Mouse (Mus musculus) v-Abl transformed pro-B cells (cell line): ENCODE measurements around the gene Mmp14.

Experiments
- in situ Hi-C, 2 experiments: fragments of 400-800 bp; cut with MboI; formaldehyde crosslinking; loops; one replicate each; pipeline ENCODE4 v1.15.1; 2025; ENCODE audit not compliant: unreplicated experiment in 2 of 2

Mmp14 gene

DNA sequence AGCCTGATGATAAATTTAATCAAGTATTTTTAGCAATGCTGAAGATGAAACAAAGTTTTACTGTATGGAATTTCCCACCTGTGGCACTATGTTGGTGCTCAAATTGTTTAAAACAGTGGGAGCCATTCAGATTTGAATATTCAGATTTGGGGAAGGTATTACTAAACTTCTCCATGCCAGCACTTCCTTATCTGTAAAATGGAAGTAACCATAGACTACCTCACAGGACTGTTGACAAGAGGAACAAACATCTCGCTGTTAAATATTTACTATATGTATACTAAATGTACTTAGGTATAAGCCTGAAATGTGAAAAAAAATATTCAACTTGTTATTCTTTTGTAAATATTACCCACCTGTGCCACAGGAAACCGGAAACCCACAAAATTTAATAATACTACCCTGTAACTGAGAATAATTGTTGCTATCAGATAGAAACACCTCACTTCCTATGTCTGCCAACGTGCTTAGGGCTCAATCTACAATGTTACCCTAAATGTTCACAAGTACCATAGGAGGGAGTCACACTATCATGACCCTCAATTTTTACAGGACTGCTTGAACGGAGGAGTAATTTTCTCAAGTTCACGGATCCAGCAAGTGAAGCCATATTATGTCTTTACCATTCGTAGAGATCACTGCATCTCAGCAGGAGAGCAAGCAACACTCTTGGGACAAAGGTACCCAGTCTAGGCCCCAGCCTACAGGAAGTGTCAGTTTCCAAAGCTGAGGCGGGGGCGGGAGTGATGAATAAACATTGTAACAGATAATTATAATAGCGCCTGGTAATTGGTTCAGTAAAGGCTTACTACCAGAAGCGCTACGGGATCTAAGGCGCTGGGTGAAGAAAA lies 31.9 kb downstream of the Mmp14 start:
- in situ Hi-C loops = loop anchor here in 1 of 2 experiments (10.0 kb wide), 1 partner anchor 51 kb away; the partner anchor contains the start of gene Prmt5

DNA sequence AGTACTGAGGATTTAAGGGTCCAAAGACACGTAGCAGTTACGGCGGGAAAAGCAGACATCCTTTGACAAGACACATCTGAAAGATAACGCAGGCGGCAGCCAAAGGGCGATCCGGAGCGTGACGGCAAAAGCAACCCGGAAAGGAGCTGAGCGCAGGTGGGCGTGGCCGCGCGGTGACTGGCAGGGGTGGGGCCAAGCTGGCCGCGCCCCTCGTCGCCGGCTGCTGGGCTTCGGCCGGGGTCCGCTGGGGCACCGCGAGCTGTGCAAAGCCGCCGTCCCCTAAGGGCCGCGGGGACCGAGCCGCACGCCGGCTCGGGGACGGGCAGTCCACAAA lies 32.5 kb downstream of the Mmp14 start, which contains the start of gene Lrp10:
Lrp10 (plus strand) TSS at position 179 of the 334 bp plus-strand sequence.
- in situ Hi-C loops = loop anchor here in 1 of 2 experiments (10.0 kb wide), 1 partner anchor 51 kb away; the partner anchor contains the start of gene Prmt5

DNA sequence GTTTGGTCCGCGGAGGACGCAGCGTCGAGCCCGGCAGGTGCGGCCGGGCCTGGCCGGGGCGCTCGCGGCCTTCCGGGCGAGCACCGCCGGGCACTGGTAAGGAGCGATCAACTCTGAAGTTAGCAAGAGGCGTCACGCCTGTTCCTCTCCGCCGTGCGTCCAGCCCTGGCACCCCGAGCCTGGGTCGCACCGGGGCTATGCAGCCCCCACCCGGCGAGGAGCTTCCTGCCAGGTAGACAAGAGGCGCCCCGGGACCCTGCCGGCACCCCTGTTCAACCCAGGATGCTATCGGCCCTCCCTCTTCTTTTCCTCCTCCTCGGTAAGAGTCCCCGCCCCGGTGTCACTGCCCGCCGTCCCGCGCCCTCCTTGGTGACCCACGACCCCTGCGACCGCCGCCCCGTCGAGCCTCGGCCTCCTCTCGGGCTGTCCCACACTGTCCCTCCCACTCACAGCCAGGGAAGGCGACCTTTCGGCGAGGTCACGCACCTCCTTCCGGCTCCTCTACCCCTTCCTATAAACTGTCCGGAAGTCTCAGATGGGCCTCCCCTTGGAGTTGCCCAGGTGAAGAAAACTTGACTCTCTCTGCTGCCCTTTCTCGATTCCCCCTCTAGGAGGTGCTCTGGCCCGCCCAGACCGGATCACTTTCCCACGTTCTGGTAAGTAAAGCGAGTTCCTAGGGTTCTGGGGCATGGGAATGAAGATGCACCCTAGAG lies 33.0 kb downstream of the Mmp14 start:
- in situ Hi-C loops = loop anchor here in 1 of 2 experiments (10.0 kb wide), 1 partner anchor 50 kb away; the partner anchor contains the start of gene Prmt5

DNA sequence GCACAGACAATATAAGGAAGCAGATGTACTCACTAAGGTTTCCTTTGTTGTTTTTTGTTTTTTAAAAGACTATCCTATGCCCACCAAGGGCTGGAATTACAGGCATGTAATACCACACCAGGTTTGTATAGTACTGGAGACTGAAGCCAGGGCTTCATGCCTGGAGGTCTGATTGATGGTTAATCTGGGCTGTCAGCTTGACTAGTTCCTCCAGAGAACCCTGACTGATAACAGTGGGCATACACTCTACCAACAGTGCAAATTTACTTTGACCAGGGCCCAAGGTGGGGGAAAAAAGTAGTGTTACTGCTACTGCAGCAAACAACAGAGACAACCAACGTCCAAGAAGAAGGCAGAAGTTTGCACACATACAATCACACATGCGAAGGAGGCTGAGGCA lies 40.1 kb downstream of the Mmp14 start:
- in situ Hi-C loops = no loop called here

DNA sequence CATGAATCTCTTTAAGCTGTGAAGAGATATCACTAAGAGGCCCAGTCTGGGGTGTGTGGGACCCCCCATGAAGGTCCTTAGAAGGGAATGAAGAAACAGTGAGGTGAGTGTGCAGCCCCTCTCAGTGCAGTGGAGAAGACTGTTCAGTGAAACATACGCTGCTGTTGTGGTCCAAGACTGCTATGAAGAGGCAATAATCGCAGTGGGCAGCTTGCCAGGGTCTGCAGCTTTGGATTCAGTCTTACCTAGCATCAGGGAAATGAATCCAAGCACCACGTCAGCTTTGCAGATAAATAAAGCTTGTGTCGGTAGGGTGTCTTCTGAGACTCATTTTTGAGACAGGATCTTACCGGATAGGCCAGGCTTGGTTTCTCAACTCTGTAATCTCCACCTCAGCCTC lies 41.3 kb downstream of the Mmp14 start:
- in situ Hi-C loops = no loop called here

DNA sequence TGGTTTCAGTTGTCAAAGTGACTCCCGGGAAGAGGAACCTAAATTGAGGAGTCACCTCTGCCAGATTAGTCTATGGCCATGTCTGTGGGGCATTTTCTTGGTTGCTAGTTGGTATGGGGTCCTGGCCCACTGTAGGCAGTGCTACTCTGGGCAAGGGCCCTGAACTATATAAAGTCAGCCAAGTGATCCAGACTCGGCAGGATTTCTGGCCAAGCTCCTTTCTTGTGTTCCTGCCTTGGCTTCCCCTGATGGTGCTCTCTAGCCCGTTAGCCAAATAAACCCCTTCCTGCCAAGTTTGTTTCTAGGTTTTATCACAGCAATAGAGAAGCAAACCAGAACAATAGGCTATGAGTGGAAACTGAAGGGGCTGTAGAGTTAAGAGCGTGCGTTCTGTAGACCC lies 43.3 kb downstream of the Mmp14 start:
- in situ Hi-C loops = no loop called here

DNA sequence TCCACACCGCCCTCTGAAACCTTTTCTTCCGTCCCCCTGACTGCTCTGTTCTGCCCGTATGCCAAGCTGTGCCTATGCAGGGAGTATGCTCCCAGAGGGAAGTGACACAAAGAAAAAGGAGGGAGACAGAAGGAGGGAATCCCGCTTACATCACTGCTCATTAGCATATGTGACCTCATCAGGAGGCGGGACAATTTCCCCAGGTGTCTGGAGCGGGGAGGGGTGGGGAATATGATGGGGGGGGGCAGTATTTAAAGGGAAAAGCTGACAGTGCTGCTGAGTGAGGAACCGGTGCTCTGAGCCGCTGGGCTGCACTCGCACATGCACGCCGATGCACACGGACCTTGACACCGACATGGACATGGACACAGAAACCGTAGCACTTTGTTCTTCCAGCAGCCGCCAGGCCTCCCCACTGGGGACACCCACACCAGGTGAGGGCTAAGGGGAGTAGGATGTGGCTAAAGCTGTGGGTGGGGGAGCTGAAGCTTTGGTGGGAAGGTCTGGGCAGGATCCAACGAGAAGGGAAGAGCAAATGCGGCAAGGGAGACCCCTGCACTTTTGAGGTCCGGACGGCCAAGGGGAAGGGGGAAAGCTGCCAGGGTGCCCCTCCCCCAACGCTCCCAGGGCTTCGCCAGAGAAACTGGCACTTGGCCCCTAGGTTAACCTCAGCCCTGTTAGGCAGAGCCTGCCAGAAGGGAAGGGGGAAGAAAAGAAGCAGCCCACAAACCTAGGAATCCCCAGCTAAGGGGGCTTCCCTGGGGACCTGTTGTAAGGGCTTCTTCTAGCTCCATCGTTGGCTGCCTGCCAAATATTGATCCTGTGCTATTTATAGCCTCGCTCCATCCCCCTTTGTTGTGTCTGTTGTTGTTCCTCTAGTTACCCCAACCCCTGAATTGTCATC lies 44.8 kb downstream of the Mmp14 start, which contains the start of gene Rem2:
Rem2 (plus strand) TSS at position 160 of the 904 bp plus-strand sequence.
- in situ Hi-C loops = no loop called here

DNA sequence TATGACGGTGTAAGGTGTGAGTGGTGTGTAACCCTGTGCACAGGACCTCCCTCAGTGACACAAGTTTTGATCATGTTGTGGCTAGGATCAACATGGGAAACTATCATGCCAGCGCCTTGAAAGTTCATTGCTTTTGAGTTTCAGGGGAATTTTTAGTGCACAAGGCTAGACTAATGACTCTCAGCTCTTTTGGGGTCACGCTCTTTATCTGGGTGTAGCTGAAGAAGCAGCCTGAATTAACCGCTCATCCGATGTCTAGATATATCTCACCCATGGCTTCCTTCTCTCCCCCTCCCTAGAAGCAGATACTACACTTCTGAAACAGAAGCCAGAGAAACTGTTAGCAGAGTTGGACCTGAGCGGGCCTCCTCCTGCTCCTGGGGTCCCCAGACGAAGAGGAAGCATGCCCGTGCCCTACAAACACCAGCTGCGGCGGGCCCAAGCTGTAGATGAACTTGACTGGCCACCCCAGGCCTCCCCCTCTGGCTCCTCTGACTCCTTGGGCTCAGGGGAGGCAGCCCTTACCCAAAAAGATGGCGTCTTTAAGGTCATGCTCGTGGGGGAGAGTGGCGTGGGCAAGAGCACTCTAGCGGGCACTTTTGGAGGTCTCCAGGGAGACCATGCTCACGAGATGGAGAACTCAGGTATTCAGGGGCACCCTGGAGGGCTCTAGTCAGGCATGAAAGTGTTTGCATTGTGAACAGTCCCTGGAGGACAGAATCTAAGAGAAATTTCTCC lies 45.9 kb downstream of the Mmp14 start:
- in situ Hi-C loops = no loop called here

DNA sequence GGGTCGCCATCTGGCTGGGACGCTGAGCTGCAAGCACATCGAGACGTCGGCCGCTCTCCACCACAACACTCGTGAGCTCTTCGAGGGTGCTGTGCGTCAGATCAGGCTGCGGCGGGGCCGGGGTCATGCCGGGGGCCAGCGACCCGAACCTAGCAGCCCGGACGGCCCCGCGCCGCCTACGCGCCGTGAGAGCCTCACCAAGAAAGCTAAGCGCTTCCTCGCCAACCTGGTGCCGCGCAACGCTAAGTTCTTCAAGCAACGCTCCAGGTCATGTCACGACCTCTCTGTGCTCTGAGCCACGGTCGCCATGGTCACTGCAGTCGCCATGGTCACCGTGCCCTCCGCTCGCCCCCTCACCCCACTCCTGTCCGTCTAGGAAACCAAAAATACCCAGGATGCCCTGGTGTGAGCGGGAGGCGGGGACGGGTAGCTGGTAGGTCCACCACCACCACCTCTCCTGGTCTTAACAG lies 48.1 kb downstream of the Mmp14 start:
- in situ Hi-C loops = no loop called here

DNA sequence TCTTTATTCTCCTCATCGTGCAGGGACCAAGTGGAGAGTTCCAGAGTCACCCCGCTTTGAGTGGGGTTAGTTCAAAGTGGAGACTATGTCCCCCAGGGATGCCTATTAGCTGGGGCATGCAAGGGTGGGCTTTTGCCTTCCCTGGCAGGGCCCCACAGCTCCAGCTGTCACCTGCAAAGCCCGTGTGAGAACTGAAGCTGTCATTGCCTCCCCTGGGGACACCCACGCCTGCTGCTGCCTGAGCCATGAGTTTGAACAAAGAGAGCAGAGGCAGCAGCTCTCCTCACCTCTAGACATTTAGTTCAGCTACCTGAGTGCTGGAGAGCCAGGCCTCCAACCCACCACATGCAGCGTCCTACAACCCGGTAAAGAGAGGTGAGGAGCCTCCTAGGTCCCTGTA lies 49.3 kb downstream of the Mmp14 start:
- in situ Hi-C loops = no loop called here

DNA sequence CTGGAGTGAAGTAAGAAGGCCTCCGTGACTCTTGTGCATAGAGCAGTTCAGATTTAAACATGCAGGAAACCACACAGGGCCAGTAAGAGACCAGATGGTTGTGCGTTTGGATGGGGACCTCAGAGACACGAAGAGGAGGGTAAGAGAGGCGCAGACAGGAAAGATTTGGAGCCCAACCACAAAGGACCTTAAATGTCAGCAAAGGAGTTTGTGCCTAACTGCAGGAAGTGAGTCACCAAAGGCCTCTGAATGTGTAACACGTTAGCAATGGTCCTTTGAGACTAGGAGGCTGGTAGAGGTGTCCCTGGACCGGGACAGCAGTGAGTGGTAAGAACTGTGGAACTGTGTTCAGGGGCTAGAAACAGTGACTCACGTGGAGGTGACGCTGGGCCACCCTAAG lies 50.0 kb downstream of the Mmp14 start:
- in situ Hi-C loops = no loop called here

DNA sequence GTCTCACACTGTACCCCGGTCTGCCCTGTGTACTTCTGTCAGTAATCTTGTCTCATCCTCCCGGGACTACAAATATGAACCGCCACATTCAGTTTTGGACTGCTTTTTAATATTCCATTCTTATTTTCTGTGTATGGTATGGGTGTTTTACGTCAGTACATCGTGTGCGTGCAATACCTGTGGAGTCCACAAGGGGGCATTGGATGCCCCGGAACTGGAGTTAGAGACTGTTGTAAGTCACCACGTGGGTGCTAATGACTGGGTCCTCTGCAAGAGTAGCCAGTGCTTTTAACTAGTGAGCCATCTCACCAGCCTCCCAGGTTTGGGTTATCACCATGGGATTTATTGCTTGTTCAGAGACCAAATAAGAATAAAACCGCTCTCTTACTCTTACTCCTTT lies 51.1 kb downstream of the Mmp14 start:
- in situ Hi-C loops = no loop called here

DNA sequence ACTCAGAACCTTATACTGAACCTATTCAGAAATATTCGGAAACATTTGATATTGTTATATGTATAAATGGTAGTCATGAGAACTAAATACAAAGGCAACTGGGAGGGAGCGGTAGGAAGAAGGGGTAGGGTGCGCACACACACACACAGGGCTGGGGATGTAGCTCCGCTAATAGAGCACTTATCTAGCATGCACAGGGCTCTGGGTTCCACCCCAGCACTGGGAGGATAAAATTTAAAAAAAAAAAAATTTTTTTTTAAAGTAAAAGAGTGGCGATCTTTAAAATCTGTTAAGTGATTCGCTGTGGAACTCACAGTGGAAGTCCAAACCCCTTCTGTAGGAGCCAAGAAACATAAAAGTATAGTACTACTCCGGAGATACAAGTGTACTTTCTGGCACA lies 54.5 kb downstream of the Mmp14 start:
- in situ Hi-C loops = no loop called here

DNA sequence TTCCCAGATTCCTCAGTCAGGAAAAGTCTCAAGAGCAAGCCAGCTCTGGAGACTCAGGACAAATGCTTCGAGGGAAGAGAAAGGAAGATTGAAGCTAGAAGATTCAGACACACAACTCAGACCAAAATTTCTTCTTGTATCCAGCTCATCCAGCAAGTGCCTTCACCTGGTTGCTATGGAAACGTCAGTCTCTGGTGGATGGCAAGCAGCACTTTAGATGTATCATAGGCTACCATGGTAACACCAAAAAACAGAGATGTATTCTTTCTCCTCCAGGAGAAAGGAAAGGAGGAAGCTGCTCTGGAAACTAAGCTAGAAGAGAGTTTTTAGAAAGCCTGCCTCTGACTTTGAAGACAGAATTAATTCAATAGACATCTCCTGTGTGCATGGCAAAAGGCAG lies 56.3 kb downstream of the Mmp14 start:
- in situ Hi-C loops = no loop called here

DNA sequence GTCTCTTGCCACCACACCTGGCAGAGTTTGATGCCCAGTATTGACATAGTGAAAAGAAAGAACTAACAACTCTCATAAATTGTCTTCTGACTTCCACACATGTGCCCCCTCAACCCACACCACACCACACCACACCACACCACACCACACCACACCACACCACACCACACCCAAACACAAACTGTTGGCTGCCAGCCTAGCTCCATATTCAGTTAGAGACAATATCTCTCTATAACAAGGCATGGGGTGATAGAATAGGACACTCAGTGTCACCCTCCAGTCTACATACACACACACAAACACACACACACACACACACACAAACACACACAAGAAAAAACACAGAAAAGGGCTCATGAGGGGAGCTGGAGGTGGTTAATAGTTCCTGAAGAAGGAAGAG lies 56.9 kb downstream of the Mmp14 start:
- in situ Hi-C loops = no loop called here

DNA sequence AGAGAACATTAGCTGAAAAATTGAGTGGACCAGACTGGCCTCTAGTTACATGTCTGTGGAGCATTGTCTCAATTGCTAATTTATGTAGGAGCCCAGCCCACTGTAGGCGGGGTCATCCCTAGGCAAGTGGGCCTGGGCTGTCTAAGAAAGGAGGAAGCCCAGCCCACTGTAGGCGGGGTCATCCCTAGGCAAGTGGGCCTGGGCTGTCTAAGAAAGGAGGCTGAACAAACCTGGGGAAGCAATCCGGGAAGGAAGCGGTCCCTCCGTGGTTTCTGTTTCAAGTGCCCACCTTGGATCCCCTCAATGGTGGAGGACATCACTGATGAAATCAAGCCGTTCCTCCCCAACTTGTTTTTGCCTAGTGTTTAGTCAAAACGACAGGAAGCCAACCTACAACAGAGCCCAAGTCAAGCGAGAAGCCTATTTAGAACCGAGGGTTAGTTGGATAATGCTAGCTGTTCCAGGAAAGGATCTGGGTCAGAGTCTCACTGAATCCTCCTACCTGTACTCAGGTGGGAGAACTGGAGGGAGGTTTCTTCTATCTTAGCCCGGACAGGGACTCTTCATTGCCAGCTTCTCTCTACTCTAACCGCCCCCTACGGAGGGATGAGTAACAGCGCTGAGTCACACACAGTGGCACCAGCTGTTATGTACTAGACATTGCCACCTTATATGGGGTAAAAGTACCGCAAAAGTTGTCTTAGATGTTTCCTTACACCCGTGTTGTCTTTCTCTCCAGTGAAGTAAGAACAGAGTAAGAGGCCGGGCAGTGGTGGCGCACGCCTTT lies 61.1 kb downstream of the Mmp14 start:
- in situ Hi-C loops = no loop called here

DNA sequence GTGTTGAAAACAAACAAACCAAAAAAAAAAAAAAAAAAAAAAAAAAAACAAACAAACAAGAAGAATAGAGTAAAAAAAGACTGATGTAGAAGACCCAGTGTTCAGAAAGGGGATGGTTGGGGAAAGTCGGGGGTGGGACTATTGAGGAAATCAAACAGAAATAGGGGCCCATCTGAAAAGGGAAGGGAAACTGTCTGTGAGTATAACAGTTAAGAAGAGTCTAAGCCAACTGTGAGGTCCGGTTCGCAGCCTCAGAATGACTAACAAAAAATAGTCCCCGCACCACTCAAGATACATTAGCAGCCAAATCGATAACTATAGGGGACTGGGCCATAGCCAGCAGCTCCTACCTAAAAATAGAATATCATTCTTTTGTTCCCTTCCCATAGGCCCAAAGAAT lies 61.8 kb downstream of the Mmp14 start:
- in situ Hi-C loops = no loop called here

DNA sequence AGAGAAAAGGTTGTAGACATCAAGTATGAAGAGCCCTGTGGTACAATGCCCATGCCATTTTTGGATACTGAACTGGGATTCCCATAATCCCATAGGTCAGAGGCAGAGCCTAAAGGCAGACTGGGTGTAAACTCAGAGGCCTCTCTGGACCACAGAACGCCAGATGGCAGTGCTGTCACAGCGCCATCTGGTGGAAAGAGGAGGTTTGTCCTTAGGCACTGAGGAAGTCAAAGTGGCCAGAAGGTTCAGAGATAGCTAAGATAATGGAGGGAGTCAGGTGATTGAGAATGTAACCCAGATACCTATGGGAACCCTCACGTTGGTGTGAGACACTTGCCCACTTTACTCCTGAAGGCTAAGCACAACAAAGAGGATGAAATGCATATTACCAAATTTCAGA lies 62.8 kb downstream of the Mmp14 start:
- in situ Hi-C loops = no loop called here
